Mouse (Mus musculus) CH12F3 (cell line): ENCODE results near the gene Necab3.

ENCODE experiments used
- in situ Hi-C: fragments of 300-500 bp; cut with MboI; formaldehyde crosslinking; loops from 2 replicates; pipeline ENCODE4 v1.14.3; 2020; ENCODE audit warnings: low sequenced_read_pairs

Gene Necab3

GRCm38 (mm10) chr2:154572996-154573395 is 14.3 kb upstream of the Necab3 start:
- in situ Hi-C loops = no loop called here

GRCm38 (mm10) chr2:154571976-154572375 is 13.3 kb upstream of the Necab3 start:
- in situ Hi-C loops = no loop called here

GRCm38 (mm10) chr2:154571266-154571665 is 12.6 kb upstream of the Necab3 start:
- in situ Hi-C loops = no loop called here

- in situ Hi-C loops = no loop called here
These were observed 12.0 kb upstream of the Necab3 start for GRCm38 (mm10) chr2:154570666-154571065.

GRCm38 (mm10) chr2:154569836-154570286 is 11.2 kb upstream of the Necab3 start, which contains the start of gene E2f1:
E2f1 (minus strand) TSS chr2:154569892.
- in situ Hi-C loops = no loop called here

GRCm38 (mm10) chr2:154569071-154569748 is 10.5 kb upstream of the Necab3 start:
- in situ Hi-C loops = no loop called here

GRCm38 (mm10) chr2:154568329-154569070 is 9.8 kb upstream of the Necab3 start:
- in situ Hi-C loops = no loop called here

GRCm38 (mm10) chr2:154567766-154568165 is 9.1 kb upstream of the Necab3 start:
- in situ Hi-C loops = no loop called here

- in situ Hi-C loops = no loop called here
These were observed 8.0 kb upstream of the Necab3 start for GRCm38 (mm10) chr2:154566641-154567040.

- in situ Hi-C loops = no loop called here
These were observed 6.9 kb upstream of the Necab3 start for GRCm38 (mm10) chr2:154565562-154565961.

GRCm38 (mm10) chr2:154563612-154564170 is 5.0 kb upstream of the Necab3 start:
- in situ Hi-C loops = no loop called here

GRCm38 (mm10) chr2:154557184-154557832 is 1.4 kb downstream of the Necab3 start:
- in situ Hi-C loops = no loop called here

GRCm38 (mm10) chr2:154555235-154555634 is 3.5 kb downstream of the Necab3 start:
- in situ Hi-C loops = no loop called here

- in situ Hi-C loops = no loop called here
These were observed 6.2 kb downstream of the Necab3 start for GRCm38 (mm10) chr2:154552424-154552907.

- in situ Hi-C loops = no loop called here
These were observed 6.8 kb downstream of the Necab3 start for GRCm38 (mm10) chr2:154551927-154552326.

GRCm38 (mm10) chr2:154551476-154551875 is 7.2 kb downstream of the Necab3 start, which contains the start of gene Actl10:
Actl10 (plus strand) TSS chr2:154551776.
- in situ Hi-C loops = no loop called here

GRCm38 (mm10) chr2:154550937-154551336 is 7.8 kb downstream of the Necab3 start:
- in situ Hi-C loops = no loop called here

- in situ Hi-C loops = no loop called here
These were observed 8.9 kb downstream of the Necab3 start for GRCm38 (mm10) chr2:154549886-154550189.

- in situ Hi-C loops = no loop called here
These were observed 9.4 kb downstream of the Necab3 start for GRCm38 (mm10) chr2:154549127-154549885.

- in situ Hi-C loops = no loop called here
These were observed 10.0 kb downstream of the Necab3 start for GRCm38 (mm10) chr2:154548688-154549087.

- in situ Hi-C loops = no loop called here
These were observed 12.0 kb downstream of the Necab3 start, which contains the start of gene 1700003F12Rik for GRCm38 (mm10) chr2:154546711-154547110. 1700003F12Rik (plus strand) TSS chr2:154547085.
